Mouse (Mus musculus) monocyte, adult 2 months (primary cell): Measurements from ENCODE around the gene Twnk.

Experiments used
- DNase-seq, 2 experiments: peaks; one replicate each; pipeline ENCODE4 v3.0.0; 2022; ENCODE audit warnings: low spot score in 2 of 2, low read depth in 1 of 2

The Twnk gene

GRCm38 (mm10) chr19:45002301-45002700 is 3.2 kb upstream of the Twnk start:
- DNase-seq: no peak

GRCm38 (mm10) chr19:45003740-45004516 is 1.5 kb upstream of the Twnk start:
- DNase-seq: no peak

- peak; percentile 86 to 95 for DNase-seq
These were observed 672 bp downstream of the Twnk start, which contains the start of gene Mrpl43 for GRCm38 (mm10) chr19:45005957-45006712. Gene Mrpl43 (minus strand): TSS chr19:45006442.

DNA sequence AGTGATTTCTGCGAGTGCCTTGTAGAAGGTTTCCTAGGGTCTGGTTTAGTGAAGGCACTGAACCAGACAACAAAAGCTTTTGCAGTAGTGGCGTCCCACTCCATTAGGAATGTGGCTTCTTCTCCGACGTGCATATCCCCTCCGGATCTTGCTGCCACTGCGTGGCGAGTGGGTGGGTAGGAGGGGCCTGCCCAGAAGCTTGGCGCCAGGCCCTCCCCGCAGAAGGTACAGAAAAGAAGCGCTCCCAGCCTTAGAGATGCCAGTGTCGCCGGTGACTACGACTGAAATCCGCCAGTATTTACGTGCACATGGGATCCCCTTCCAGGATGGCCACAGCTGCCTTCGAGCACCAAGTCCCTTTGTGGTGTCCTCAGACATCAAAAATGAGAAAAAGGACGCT is 1.6 kb downstream of the Twnk start:
- no peak for DNase-seq

- no peak for DNase-seq
These were observed 2.1 kb downstream of the Twnk start for GRCm38 (mm10) chr19:45007425-45008191.

DNA sequence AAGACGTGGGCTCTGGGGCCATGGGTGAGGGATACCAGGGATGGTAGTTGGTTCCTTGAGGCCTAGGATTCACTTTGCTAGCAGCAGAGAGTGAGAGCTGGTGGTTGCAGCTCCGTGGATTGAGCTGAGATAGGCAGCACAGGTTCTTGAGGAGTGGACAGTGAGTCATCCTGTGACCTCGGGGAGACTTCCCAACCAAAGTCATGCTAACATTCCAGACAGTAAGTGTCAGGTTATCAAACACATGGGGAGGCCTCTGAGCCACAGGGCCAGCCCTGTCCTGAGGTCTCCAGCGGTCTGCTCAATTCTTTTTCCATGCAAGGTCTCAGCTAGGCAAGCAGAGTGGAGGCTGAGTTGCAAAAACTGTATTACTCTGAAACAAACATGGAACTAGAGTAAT is 5.2 kb downstream of the Twnk start:
- no peak for DNase-seq

DNA sequence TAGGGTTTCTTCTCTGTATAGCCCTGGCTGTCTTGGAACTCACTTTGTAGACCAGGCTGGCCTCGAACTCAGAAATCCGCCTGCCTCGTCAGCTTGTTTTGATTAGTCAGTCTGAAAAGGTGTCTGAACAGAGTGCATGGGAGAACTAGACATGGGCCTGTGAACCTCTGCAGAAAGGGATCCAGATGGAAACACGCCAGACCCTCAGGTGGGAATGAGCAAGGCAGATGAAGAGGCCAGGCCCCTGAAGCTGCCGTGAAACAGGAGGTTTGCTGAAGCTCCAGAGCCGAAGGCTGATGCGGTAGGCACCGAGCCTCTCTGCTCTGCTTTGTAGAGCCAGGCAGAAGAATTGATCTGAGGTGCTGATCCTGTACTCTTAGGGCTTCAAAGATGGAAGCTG is 6.8 kb downstream of the Twnk start:
- no peak for DNase-seq

DNA sequence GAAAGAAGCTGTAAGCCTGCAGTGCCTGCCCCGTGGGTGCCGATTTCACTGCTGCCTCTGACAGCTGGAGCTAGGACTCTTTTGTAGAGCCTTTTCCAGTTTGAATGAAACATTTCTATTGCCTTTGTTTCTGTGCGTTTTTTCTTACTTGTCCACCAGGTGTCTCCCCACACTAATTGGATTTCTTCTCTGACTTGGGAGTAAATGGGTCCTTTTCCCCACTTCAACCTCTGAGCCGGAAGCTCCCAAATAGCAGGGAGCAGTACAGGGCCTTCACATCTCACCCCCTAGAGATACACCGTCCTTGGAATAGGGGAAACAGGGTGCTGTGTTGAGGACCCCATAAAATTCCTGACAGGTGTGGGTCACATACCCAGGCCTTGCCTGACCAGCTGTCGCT is 7.2 kb downstream of the Twnk start:
- no peak for DNase-seq

GRCm38 (mm10) chr19:45013581-45014225 is 8.2 kb downstream of the Twnk start:
- DNase-seq: no peak

GRCm38 (mm10) chr19:45014335-45014971 is 9.0 kb downstream of the Twnk start, which contains the start of gene Lzts2:
Gene Lzts2 (plus strand): TSS chr19:45014414.
- no peak for DNase-seq

- no peak for DNase-seq
These were observed 9.5 kb downstream of the Twnk start for GRCm38 (mm10) chr19:45014981-45015402.

DNA sequence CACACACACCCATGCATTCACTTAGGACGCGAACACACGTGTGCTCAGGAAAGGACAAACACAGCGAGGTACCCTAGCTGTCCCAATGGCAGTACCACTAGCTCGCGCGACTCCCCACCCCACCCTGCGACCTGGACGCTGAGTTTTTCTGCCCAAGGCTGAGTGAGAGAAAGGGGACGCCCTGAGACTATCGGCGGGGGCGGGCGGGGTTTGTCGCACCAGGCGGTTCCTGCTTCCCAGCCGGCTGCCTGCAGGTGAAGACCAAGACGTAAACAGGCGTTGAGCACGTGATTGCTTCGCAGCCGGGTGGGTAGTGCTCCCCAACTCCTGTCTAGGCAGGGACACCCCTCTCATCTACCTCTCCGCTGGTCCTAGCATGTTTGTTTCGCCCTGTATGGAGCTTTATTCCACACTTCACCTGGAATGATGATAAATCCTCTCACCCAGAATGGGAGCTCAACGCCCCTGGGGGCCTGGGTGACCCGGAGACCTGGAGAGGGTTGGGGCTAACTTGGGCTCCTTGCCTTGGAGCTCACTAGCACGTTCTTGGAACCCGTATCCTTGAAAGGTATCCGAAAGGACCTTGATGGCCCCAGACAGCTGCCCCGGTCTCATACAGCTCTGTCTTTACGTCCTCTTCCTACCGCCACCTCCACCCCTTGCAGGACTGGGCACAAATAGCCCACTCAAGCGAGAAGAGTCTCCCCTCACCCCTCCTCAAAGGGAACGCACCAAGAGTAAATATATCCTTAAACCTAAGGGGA is 10.2 kb downstream of the Twnk start:
- no peak for DNase-seq

- no peak for DNase-seq
These were observed 11.1 kb downstream of the Twnk start for GRCm38 (mm10) chr19:45016341-45017215.

GRCm38 (mm10) chr19:45017216-45017771 is 11.8 kb downstream of the Twnk start:
- DNase-seq: no peak

GRCm38 (mm10) chr19:45017909-45018308 is 12.4 kb downstream of the Twnk start:
- peak in 1 of 2 experiments; percentile 17 for DNase-seq

- DNase-seq: no peak
These were observed 12.9 kb downstream of the Twnk start for GRCm38 (mm10) chr19:45018351-45018831.

GRCm38 (mm10) chr19:45020348-45020747 is 14.9 kb downstream of the Twnk start:
- no peak for DNase-seq

- DNase-seq: no peak
These were observed 15.9 kb downstream of the Twnk start for GRCm38 (mm10) chr19:45021362-45021761.
